Mouse (Mus musculus) thymus, postnatal 0 days (tissue): ENCODE results near the gene AU040320. TPM values are rescaled to one million over a fixed set of nuclear protein-coding genes. Genes with fewer than 3 reads are reported as not detected.

ENCODE experiments used
- DNase-seq: peaks from one replicate; pipeline ENCODE4 v3.0.0-alpha.2; 2015; ENCODE audit warnings: low spot score
- polyA plus RNA-seq: library from polyadenylated mRNA; unstranded; fragments of >200 nt; fragmentation: Nextera tagmentation; extraction: Ambion mirVana; gene quantifications from 2 replicates; pipeline ENCODE4 v1.2.1, GENCODE M21; 2015

The AU040320 gene
- polyA plus RNA-seq, result 15.4 and 15.6 TPM in 2 replicates

GRCm38 (mm10) chr4:126753268-126754230, at the start of gene AU040320, which contains the start of gene Ncdn:
AU040320 (plus strand) TSS chr4:126753544.
Ncdn (minus strand) TSS chr4:126753438.
- DNase-seq, result peak; percentile 96

GRCm38 (mm10) chr4:126706630-126707438, 46.5 kb upstream of the AU040320 start:
- DNase-seq, result no peak

- DNase-seq, result no peak
Observed at GRCm38 (mm10) chr4:126707439-126707826, 45.9 kb upstream of the AU040320 start.

GRCm38 (mm10) chr4:126732111-126732510, 21.2 kb upstream of the AU040320 start:
- no peak for DNase-seq

GRCm38 (mm10) chr4:126732531-126733380, 20.6 kb upstream of the AU040320 start:
- DNase-seq, result no peak

GRCm38 (mm10) chr4:126734001-126734603, 19.2 kb upstream of the AU040320 start:
- no peak for DNase-seq

- no peak for DNase-seq
Observed at GRCm38 (mm10) chr4:126734700-126735381, 18.5 kb upstream of the AU040320 start.

GRCm38 (mm10) chr4:126735382-126736000, 17.9 kb upstream of the AU040320 start:
- DNase-seq, result no peak

GRCm38 (mm10) chr4:126736001-126736414, 17.3 kb upstream of the AU040320 start, which contains the start of gene Tfap2e:
Tfap2e (minus strand) TSS chr4:126736240.
- DNase-seq, result no peak

- DNase-seq, result no peak
Observed at GRCm38 (mm10) chr4:126739966-126740676, 13.2 kb upstream of the AU040320 start.

GRCm38 (mm10) chr4:126741448-126741847, 11.9 kb upstream of the AU040320 start:
- DNase-seq, result peak; percentile 85

GRCm38 (mm10) chr4:126742976-126743375, 10.4 kb upstream of the AU040320 start:
- no peak for DNase-seq

- DNase-seq, result no peak
Observed at GRCm38 (mm10) chr4:126743713-126744112, 9.6 kb upstream of the AU040320 start.

GRCm38 (mm10) chr4:126744831-126745230, 8.5 kb upstream of the AU040320 start:
- DNase-seq, result no peak

- peak; percentile 64 for DNase-seq
Observed at GRCm38 (mm10) chr4:126745506-126746193, 7.7 kb upstream of the AU040320 start.

GRCm38 (mm10) chr4:126746194-126746840, 7.0 kb upstream of the AU040320 start:
- no peak for DNase-seq

- no peak for DNase-seq
Observed at GRCm38 (mm10) chr4:126748381-126748780, 5.0 kb upstream of the AU040320 start.
